Mouse (Mus musculus) kidney, postnatal 0 days (tissue): ENCODE measurements around the gene Sla2. TPM values are rescaled to one million over a fixed set of nuclear protein-coding genes. Genes with fewer than 3 reads are reported as not detected.
A peak's percentile ranks its signal among the peaks of the same experiment; 100 is the strongest.
"Not testable (repeated sequence)": the region's sequence is repeated elsewhere in the genome, so short reads cannot be mapped to it uniquely, and the experiment has no call there.

Experiments used
- ATAC-seq: fragments of 200-750 bp; cut with Nextera tagmentation; replicated peaks from 2 replicates; pipeline ENCODE4 v1.8.0; 2017; ENCODE audit warnings: low read depth, moderate number of reproducible peaks, moderate TSS enrichment, moderate library complexity; ENCODE audit not compliant: low FRiP score
- DNase-seq: peaks from one replicate; pipeline ENCODE4 v3.0.0-alpha.2; 2016; ENCODE audit warnings: low spot score
- H3K27ac ChIP-seq: fragments of 300-500 bp; sonication (generic); 2 replicates; pipeline ENCODE4 v1.5.1; 2014; ENCODE audit warnings: mild to moderate bottlenecking
- H3K27me3 ChIP-seq: fragments of 300-500 bp; sonication (generic); 2 replicates; pipeline ENCODE4 v1.6.1; 2014; ENCODE audit warnings: low read length, mixed read lengths; ENCODE audit not compliant: insufficient read depth
- H3K36me3 ChIP-seq: fragments of 300-500 bp; sonication (generic); 2 replicates; pipeline ENCODE4 v1.6.1; 2014; ENCODE audit warnings: low read length, mixed read lengths; ENCODE audit not compliant: insufficient read depth
- H3K4me1 ChIP-seq: fragments of 300-500 bp; sonication (generic); replicated peaks from 2 replicates; pipeline ENCODE4 v1.6.1; 2014; ENCODE audit warnings: antibody characterized with exemption, low read length, mixed read lengths; ENCODE audit not compliant: insufficient read depth
- H3K4me2 ChIP-seq: fragments of 300-500 bp; sonication (generic); 2 replicates; pipeline ENCODE4 v1.6.1; 2014; ENCODE audit warnings: mild to moderate bottlenecking, low read length, moderate library complexity, mixed read lengths
- H3K4me3 ChIP-seq: fragments of 300-500 bp; sonication (generic); replicated peaks from 2 replicates; pipeline ENCODE4 v1.5.1; 2014; ENCODE audit warnings: low read depth, low read length
- H3K9ac ChIP-seq: fragments of 300-500 bp; sonication (generic); 2 replicates; pipeline ENCODE4 v1.6.1; 2014; ENCODE audit warnings: low read depth, low read length
- H3K9me3 ChIP-seq: fragments of 300-500 bp; sonication (generic); replicated peaks from 2 replicates; pipeline ENCODE4 v1.6.1; 2016; ENCODE audit warnings: low read length, inconsistent platforms, mixed read lengths
- CTCF ChIP-seq: IDR thresholded peaks from 2 replicates; pipeline ENCODE4 v1.5.1; 2016; ENCODE audit warnings: antibody characterized with exemption, low read depth, mild to moderate bottlenecking, moderate library complexity
- WGBS: fragments of 180-500 bp; shearing (Covaris S2); extraction: QIAGEN DNeasy Blood & Tissue Kit; methylation state at CpG from one replicate; pipeline ENCODE4 v1.1.7; 2014; 5-methylcytosine and 5-hydroxymethylcytosine counted together
- polyA plus RNA-seq: library from polyadenylated mRNA; unstranded; fragments of >200 nt; fragmentation: Nextera tagmentation; extraction: Ambion mirVana; gene quantifications from 2 replicates; pipeline ENCODE4 v1.2.1, GENCODE M21; 2015

The Sla2 gene
- polyA plus RNA-seq, 1 experiment from 2014 or later: 0.32 TPM

- TF ChIP-seq CTCF: peak; percentile 20; the same call in 1 of the 2 replicates
- not testable (repeated sequence) for H3K9me3 ChIP-seq
Observed at GRCm38 (mm10) chr2:156885666-156886065, 1.3 kb downstream of the Sla2 start.

GRCm38 (mm10) chr2:156884396-156885211, 2.4 kb downstream of the Sla2 start:
- no peaks in the 10 kb centered on the region for H3K36me3 ChIP-seq
- 86% methylated on average over 10 of the region's 10 CpGs for WGBS
- no peak for ATAC-seq
- no peak overlapping the region for H3K4me2 ChIP-seq
- no peaks in the 10 kb centered on the region for H3K4me1 ChIP-seq
- no peaks in the 10 kb centered on the region for H3K27me3 ChIP-seq
- TF ChIP-seq CTCF: no peak
- no peak overlapping the region for H3K9ac ChIP-seq
- no peak for DNase-seq
- no peak overlapping the region for H3K4me3 ChIP-seq
- H3K9me3 ChIP-seq: no peaks in the 10 kb centered on the region
- no peak overlapping the region for H3K27ac ChIP-seq

More at GRCm38 (mm10) chr2:156885666-156886065, 1.3 kb downstream of the Sla2 start:
- DNase-seq, H3K27me3 ChIP-seq, H3K27ac ChIP-seq, H3K36me3 ChIP-seq, H3K4me3 ChIP-seq, H3K4me2 ChIP-seq, H3K9ac ChIP-seq, ATAC-seq, H3K4me1 ChIP-seq: not testable (repeated sequence)
- 60% methylated on average over 2 of the region's 2 CpGs for WGBS

GRCm38 (mm10) chr2:156882431-156883001, 4.5 kb downstream of the Sla2 start:
- H3K27me3 ChIP-seq: no peaks in the 10 kb centered on the region
- no peak for TF ChIP-seq CTCF
- H3K4me3 ChIP-seq: no peak overlapping the region
- H3K27ac ChIP-seq: no peak overlapping the region
- H3K4me2 ChIP-seq: no peak overlapping the region
- 40% methylated on average over 10 of the region's 10 CpGs for WGBS
- no peaks in the 10 kb centered on the region for H3K9me3 ChIP-seq
- no peak for ATAC-seq
- H3K4me1 ChIP-seq: no peaks in the 10 kb centered on the region
- DNase-seq: no peak
- no peak overlapping the region for H3K9ac ChIP-seq
- no peaks in the 10 kb centered on the region for H3K36me3 ChIP-seq

- H3K27ac ChIP-seq: no peak overlapping the region
- no peak overlapping the region for H3K9ac ChIP-seq
- H3K4me2 ChIP-seq: no peak overlapping the region
- 92% methylated on average over 3 of the region's 3 CpGs for WGBS
- DNase-seq: no peak
- no peaks in the 10 kb centered on the region for H3K4me1 ChIP-seq
- no peak overlapping the region for H3K4me3 ChIP-seq
- no peak for ATAC-seq
- H3K9me3 ChIP-seq: no peaks in the 10 kb centered on the region
- H3K36me3 ChIP-seq: peaks cover 5% of the 10 kb centered on the region; the same call in 1 of the 2 replicates
- no peak for TF ChIP-seq CTCF
- H3K27me3 ChIP-seq: no peaks in the 10 kb centered on the region
Observed at GRCm38 (mm10) chr2:156879541-156879940, 7.5 kb downstream of the Sla2 start.

- Histone ChIP-seq H3K4me3 (no peak overlapping the region), H3K36me3 (peaks cover 20% of the 10 kb centered on the region), H3K27ac (no peak overlapping the region), H3K27me3 (no peaks in the 10 kb centered on the region), H3K4me2 (no peak overlapping the region), H3K9ac (no peak overlapping the region), H3K4me1 (no peaks in the 10 kb centered on the region), H3K9me3 (no peaks in the 10 kb centered on the region)
- no peak for ATAC-seq
- no peak for TF ChIP-seq CTCF
- no peak for DNase-seq
- 58% methylated on average over 9 of the region's 9 CpGs for WGBS
Observed at GRCm38 (mm10) chr2:156877726-156878125, 9.3 kb downstream of the Sla2 start.

GRCm38 (mm10) chr2:156874760-156875510, 12.1 kb downstream of the Sla2 start:
- DNase-seq (no peak), ATAC-seq (no peak)
- TF ChIP-seq CTCF: no peak
- peaks cover 33% of the 10 kb centered on the region for H3K36me3 ChIP-seq
- H3K4me3 ChIP-seq: no peak overlapping the region
- H3K27me3 ChIP-seq: no peaks in the 10 kb centered on the region
- H3K9ac ChIP-seq: no peak overlapping the region
- H3K9me3 ChIP-seq: no peaks in the 10 kb centered on the region
- no peak overlapping the region for H3K27ac ChIP-seq
- H3K4me1 ChIP-seq: no peaks in the 10 kb centered on the region
- 89% methylated on average over 4 of the region's 4 CpGs for WGBS
- no peak overlapping the region for H3K4me2 ChIP-seq
